Mouse (Mus musculus) natural killer cell, adult 2 months (primary cell): ENCODE data around the gene Maml3.

ENCODE experiments used
- DNase-seq, 2 experiments: peaks; one replicate each; pipeline ENCODE4 v3.0.0; 2022; ENCODE audit warnings: low spot score in 2 of 2

Gene Maml3

GRCm38 (mm10) chr3:52046027-52046700 is 58.7 kb downstream of the Maml3 start:
- peak; percentile 44 to 47 for DNase-seq

GRCm38 (mm10) chr3:52045221-52045641 is 59.6 kb downstream of the Maml3 start:
- DNase-seq = no peak

DNA sequence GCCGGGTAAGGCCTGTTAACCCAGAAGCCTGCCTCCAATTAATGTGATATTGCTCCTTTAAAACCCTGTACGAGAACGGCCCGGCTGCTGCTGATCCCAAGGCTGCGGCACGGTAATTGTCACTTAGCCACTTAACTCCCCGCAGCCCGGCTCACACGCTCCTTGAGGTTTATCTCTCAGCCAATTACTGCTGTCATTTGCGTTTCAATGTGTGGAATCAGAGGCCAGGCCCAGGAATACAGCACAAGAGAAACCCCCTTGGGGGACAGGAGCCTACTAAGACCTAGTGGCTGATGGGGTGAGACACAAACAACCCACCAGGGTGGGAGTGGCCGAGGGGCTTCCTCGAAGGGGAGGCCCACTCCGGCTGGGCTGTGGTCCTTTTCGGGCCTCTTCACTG is 60.2 kb downstream of the Maml3 start:
- DNase-seq = no peak

DNA sequence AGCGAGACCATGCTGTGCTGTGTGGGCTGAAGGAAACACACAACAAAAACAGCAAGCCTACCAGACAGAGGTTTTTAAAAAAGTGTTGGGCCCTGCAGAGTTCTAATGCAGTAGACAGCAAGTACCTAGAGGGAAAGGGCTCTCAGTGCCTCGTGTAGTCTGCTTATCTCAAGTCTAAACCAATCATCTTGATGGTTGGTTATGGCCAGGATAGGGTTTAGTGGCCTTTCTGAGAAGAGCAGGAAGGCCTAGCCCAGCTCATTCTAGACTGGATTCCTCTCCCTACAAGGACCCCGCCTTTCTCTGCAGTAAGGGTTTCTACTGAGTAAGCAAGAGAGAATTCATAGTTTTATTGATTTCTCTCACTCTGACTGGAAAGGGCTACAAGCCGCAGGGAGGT is 61.0 kb downstream of the Maml3 start:
- no peak for DNase-seq

DNA sequence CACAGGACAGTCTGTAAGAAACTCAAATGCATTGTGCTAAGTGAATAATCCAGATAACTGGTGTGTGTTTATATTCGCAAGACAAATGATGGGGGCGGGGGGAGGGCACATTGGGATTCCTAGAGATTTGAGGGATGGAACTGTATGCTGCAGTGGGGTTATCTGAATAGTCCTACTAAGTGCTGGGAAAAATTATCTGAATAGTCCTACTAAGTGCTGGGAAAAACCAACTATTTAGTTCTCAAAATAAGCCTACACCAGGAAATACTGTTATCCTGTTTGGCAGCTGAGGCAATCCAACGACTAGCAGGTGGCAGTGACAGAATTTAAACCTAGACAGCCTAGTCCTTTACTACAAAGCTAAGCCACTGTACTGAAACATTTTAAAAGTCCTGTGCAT is 62.2 kb downstream of the Maml3 start:
- DNase-seq = no peak

DNA sequence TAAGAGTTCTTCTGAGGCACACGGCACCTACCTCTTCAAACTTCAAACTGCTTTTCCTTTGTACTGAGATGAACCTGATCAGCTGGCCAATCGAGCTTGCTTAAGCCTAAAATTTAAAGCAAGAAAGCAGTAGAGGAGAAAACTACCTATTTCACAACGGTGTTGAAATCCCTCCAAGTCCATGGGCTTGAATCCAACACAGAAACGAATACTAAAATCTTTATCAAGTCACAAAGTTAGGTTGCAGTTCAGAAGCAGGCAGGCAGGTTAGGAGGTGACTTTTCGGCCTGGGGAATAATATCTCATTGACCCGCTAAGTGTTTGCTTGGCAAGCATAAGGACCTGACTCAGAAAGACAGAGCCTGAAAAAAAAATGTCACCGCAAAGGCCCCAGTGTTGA is 64.9 kb downstream of the Maml3 start:
- no peak for DNase-seq

DNA sequence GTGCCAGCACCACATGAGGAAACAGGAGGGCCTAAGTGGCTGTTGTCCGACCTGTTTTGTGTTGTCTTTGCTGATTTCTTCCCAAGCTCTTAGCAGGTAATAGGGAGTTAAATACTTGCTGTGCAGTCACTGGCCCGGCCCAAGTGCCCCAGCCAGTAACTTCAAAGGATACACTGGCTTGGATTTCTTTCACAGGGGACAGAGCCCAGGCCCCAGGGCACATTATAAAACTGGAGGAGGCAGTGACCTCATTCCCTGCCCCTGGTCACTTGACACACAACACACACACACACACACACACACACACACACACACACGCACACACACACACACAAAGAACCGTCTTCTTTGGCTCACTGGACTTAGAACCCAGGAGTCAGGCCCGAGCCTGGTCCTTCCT is 67.6 kb downstream of the Maml3 start:
- no peak for DNase-seq

GRCm38 (mm10) chr3:52035404-52035803 is 69.5 kb downstream of the Maml3 start:
- no peak for DNase-seq

GRCm38 (mm10) chr3:52033857-52034588 is 70.9 kb downstream of the Maml3 start:
- DNase-seq = no peak

GRCm38 (mm10) chr3:52031327-52031726 is 73.5 kb downstream of the Maml3 start:
- DNase-seq = no peak

- peak in 1 of 2 experiments; percentile 17 for DNase-seq
These were observed 74.8 kb downstream of the Maml3 start for GRCm38 (mm10) chr3:52030114-52030513.

- peak; percentile 42 to 57 for DNase-seq
These were observed 75.2 kb downstream of the Maml3 start for GRCm38 (mm10) chr3:52029661-52030081.

DNA sequence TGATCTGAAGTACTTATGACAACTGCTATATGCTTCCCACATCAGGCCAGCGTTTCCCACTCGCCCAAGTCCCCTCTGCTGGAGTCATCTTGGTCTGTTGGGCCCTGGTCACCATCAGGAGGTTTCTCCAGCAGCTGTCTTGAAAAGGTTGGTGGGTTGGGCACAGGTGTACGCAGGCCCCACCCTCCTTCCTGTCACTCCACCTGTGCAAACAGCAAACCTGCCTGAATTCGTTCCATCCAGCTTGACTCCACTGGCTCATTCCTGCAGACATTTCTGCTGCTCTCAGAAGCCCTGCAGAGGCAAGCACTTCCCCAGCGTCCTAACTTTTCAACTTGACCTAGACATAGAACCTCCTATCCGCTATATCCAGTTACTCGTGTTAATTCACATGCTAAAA is 76.9 kb downstream of the Maml3 start:
- DNase-seq = no peak

- DNase-seq = no peak
These were observed 82.4 kb downstream of the Maml3 start for GRCm38 (mm10) chr3:52022486-52022885.

DNA sequence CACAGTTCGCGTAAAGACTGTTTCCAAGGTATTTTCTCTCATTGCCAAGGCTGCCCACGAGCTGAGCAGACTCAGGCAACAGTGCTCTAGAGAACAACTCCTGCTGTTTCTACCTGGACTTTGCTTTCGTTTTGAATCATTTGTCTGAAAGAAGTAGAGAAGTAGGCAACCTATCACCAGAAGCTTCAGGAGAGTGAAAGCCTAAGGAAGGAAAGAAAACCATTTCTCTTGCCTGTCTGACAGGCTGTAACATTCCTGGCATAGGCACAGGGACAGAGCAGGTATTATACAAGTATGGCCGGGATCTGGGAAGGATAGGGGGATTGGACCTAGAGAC is 86.8 kb downstream of the Maml3 start:
- no peak for DNase-seq

DNA sequence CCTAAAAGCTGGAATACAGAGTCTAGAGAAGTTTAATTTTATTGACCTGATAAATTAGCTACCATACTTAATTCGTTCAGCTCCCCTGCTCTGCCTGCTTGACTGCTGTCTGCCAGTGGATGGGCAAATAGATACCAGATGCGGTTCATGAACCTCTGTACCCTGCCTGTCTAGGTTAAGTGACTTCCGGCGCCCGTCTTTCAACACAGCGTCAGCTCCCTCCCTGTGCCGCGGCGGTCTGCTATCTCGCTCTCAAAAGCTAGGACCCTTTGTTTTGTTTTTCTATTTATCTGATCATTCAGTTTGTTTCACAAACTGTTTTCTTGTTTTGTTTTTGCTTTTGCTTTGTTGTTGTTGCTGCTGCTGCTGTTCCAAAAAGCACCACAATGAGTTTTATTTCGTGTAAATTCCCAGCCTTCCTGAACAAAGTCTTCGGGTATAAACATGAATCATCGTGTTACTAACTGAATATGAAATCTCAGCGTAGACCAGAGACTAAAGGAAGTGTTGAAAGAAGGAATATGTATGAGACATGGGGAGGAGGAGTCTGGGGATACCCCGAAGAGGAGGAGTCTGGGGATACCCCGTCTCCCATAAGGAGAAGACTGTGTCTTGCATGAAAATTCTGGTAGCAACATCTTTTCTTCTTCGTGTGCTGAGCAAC is 87.3 kb downstream of the Maml3 start:
- no peak for DNase-seq

GRCm38 (mm10) chr3:52016178-52016577 is 88.7 kb downstream of the Maml3 start:
- DNase-seq = no peak

- DNase-seq = no peak
These were observed 89.3 kb downstream of the Maml3 start for GRCm38 (mm10) chr3:52015556-52015955.

DNA sequence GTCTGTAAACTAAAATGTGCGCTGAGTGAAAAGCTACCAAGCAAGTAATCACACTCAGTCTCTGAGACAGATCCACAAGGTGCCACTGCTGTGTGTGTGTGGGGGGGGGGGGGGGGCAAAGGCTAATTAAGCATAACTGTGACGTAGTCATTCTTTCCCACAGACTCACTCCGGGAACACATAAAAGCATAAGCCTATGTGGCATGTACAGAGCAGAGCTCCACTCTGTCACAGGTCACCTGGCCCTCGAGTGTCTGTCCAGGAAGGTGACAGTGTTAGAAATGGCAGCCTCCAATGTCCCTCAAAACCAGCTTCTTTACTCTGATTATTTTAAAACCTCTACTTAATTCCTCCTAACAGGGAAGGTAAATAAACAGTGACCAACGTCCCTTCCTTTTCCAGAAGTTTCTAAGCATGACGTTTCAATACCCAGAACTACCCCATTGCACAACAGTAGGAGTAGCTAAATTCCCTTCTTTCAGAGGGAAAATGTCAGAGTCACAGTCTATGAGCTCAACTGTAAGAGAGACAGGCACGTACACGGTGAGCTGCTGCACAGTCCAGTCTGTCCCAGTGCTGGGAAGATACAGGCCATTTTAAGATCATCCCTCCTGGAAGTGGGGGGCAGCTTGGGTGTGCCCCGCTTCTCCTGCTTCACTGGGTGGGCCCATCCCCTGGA is 93.7 kb downstream of the Maml3 start:
- no peak for DNase-seq

GRCm38 (mm10) chr3:52009321-52009720 is 95.6 kb downstream of the Maml3 start:
- DNase-seq = peak in 1 of 2 experiments; percentile 48

DNA sequence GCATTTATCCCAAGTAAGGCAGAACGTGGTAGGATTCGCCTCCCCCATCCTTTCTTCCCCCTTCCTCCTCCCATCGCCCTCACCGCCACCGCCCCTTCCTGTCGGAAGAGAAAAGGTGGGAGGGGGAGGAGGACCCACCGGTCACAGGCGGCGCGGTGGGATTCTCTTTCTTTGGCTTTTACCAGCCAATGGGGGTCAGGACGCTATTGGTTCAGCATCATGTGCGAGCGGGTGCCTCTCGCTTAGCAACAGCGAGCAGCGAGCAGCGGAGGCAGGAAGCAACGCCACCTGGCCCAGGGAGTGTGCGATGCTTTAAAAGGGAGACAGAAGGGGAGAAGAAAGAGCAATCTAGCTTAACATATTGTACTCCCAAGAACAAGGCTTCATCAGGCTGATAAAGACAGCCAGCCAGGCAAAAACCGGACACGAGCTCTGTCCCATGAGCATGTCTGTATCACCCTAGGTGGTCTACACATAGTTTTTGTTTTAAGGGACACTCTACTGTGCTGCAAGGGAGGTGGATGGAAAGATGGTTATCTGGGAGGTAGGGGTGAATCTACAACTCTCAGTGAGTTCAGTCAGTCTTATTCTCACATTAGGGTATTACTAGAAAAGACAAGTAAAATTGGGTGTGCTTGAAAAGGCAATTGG is 97.1 kb downstream of the Maml3 start:
- peak; percentile 35 to 63 for DNase-seq
